Mouse (Mus musculus) fat pad, adult 2 months (tissue): ENCODE measurements at regions not wholly inside any gene's neighbourhood (a gene's known extent, or its start where the extent isn't known, plus 50 kb on each side); places are given as distances from the start of the nearest gene placed in this dataset.

Experiments used
- DNase-seq: peaks from one replicate; pipeline ENCODE4 v3.0.0-alpha.2; 2011; ENCODE audit warnings: low read depth, low spot score; ENCODE audit errors: extremely low read depth

DNA sequence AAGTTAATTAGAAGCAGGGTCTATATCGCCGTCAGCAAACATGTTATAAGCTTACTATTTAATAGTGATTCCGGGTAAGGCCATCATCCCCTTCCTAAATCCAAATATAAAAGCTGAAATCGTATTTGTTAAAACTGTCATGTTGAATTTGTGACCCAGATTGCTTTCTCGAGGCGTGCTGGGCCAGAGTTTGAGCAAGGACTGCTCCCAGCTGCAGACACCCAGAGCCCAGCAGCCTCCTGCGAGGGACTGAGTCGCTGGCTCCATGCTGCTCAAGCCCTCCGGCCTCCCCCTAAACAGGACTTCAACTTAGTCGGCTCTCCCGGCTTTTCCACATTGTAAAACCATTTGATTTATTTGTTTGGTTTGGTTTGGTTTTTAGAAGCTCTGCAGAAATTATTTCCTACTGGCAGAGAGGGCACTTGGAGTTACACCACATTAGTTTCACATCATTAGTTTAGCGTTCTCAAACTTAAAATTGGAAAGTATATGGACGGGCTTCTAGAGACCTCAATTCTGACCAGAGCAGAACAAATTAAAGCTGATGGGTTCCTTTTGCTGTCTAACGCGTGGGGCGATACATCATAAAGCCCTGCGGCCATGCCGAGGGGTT is 126.4 kb upstream of the Pitx1 start:
- no peak for DNase-seq

DNA sequence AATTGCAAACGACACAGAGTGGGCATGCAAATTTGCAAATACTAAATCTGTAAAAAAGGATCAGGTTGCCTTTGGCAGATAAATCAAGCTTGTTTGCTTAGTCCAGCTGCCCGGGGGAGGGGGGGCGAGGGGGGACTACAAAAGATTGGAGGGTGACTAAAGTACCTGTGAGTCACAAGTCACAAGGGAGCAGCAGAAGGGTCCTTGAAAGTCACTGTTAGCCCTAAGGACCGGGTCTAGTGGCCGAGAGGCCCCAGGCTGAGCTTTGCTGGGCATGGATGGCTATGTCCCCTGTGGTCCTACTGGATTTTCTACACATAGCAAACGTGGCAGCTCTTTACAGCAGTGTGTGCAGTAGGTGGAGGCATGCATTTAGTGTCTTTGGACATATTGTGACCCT is 118.4 kb upstream of the Pitx1 start:
- DNase-seq = no peak

DNA sequence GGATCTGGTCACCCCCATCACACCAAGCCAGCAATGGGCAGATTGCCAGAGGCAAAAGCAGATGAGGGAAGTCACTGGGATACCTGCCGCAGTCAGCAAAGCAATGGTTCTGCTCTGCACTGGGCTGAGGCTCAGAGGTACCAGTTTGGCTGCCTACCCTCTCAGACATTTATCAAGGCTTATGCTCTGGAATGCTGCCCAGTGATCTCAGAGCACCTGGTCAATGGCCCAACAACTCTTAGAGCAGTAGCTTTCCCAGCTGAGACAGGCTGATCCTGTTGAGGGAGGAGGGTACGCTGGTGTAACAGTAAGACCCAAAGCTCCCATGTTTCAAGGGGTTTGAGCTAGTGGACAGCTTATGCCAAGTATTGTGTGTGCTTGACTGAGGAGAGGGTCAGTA is 117.4 kb upstream of the Pitx1 start:
- DNase-seq = no peak

DNA sequence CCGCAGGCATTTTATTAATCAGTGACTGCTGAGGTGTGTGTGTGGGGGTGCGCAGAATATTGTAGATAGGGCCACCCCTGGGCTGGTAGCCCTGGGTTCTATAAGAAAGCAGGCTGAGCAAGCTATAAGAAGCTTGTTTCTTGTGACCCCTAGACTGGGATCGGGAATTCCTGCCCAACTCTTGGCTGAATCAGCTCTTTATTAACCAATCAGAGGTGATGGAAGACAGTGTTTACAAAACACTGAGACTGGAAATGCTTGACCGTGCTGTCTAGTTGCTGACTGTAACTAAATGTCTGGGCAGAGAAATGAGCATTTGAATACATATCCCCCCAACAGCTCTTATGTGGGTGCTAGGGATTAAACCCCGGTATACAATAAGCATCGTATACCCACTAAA is 114.8 kb upstream of the Pitx1 start:
- DNase-seq = no peak

DNA sequence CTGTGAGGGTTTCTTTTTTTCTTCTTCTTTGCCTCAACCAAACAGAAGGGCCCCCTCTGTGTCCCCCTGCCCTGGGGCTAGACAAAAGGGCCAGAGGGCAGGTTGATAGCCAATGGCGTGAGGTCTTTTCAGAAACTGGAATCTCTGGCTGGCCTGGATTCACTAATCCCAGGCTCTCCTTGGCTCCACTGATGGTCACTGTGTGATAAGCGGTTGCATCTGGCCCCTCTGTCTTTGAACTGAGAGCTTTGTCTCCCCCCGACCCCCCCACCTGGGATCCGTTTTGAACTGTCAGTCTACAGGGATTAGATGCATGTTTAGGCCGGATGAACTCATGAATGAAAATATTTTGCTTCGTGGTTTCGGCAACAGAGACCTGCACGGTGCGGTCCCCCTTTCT is 112.6 kb upstream of the Pitx1 start:
- no peak for DNase-seq

DNA sequence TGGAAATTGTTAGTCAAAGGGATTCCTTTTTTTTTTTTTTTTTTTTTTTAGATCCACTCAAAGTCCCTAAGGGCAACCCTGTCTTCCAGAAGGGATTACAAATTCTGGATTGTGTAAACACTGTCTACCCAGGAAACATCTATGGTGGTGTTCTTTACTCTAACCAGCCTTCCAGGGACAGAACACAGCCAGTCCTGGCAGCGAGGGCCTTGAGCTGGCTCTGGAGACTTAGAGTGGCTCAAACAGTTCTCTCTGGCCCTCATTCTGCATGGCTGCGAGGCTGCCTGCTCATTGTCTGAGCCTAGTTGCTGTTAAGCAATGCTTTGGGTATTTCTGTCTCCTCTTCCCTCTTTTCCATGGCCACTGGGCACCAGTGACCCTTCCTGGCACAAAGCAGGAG is 112.2 kb upstream of the Pitx1 start:
- peak; percentile 31 for DNase-seq

DNA sequence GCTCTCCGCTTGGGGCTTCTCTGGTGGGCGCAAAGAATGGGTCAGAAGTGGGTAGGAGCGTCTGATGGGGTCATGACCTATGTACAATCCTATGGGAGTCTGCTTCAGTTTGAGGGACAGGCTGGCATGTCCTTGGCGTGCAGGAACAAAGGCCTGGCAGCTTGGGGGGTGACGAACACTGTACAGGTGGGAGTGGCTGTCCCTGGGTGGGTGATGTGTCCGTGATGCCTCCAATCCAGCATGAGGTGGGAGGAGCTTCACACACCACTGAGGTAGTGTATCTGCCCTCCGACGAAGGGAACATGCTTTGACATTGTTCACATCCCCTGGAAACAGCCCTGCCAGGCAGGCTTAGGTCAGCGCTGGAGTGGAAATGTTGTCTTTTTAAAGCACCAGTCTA is 101.4 kb upstream of the Pitx1 start:
- DNase-seq = no peak

DNA sequence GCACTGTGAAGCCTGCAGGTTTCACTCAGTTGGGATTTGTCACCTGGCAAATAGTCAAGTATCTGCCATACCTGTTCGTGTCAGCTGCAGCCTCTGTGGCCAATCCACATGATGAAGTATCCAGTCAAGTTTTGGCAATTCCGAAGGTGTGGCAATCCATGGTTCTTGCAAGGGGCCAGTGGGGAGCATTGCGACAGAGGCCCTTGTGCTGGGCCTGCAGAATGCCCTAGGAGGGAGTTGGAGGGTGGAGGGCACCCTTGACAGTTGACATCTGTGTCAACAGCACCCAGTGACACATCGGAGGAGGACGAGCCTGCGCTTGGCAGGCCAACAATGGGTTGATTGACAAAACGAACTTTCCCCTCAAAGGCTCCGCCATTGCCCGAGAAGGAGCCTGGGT is 101.0 kb upstream of the Pitx1 start:
- DNase-seq = peak; percentile 96

DNA sequence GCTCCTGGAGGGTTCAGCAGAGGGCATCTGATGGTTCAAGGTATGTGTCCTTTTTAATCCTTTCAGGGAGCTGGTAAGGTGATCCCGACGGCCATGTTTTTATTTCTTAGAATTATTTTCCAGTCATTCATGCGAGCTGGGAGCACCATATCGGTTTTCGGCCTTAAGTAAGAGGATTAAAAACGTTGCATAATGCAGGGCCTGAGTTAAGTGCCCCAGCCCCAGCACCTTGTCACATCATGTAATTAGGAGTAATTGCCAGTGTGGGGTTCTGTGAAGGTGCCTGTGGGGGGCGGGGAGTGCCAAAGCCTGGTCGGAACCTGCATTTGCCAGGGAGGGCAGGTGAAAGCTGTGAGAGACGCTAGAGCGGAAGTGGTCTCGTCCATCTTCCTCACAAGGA is 94.6 kb upstream of the Pitx1 start:
- no peak for DNase-seq

DNA sequence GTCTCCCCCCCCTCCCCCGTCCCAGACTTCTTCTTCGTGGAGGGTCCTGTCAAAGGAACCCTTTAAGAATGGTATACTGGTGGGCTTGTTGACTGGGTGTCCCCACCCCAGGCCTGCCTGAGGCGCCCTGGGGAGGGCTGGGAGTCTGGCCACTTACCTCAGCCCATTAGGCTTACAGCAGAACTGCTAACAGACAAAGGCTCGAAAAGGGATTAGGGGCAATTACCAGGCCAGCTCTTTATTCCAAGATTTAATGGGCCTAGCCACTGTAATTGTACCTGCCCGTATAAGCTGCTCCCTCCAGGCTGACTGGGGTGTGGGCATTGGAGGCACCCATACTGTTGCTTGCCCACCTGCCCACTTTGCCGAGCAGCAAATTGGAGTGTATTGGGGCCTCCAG is 93.8 kb upstream of the Pitx1 start:
- no peak for DNase-seq

DNA sequence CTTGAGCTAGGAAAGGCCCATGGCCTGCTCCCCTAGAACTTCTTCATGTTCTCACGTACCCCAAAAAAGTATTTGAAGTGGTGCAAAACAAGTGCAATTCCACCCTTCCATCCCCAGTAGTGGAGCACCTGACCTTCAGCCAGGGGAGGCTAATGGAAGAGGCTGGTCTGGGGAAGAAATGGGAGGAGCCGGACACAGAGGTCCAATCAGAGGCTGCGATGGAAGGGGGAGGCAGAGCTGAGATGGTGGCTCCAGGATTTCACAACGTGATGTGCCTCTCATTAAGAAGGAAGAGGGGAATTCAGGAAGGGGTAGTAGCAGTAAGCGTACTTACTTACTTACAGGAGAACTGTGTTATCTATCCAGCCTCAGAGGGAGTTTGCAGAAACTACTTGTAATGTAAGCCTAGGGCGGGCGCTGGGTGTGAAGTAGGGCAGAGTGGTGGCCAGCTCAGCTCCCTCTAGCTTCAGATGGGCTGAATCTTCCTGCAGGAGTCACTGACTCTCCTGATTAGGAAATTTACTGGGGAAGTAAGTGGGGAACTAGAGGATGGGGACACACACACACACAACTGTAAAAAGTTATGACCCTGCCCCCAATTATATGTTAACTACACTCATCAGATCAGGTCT is 87.6 kb upstream of the Pitx1 start:
- DNase-seq = no peak

DNA sequence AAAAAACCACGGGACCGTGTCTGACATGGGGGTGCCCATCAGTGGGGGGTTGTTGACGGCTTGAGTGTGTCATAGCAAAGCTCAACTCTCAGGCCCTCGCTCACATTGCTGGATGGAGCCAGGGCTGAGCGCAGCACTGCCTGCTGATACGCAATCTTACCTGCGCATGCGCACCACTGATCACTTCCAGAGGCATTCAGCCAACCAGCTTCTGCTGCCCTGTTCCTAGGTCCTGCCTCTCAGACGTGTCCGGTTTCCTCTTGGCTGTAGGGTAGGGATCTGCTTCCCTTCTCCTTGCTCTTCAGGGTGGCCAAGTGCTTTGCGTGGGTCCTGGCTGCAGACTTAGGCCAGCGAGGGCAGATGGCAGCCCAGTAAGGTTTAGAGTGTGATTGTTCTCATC is 81.3 kb upstream of the Pitx1 start:
- no peak for DNase-seq

DNA sequence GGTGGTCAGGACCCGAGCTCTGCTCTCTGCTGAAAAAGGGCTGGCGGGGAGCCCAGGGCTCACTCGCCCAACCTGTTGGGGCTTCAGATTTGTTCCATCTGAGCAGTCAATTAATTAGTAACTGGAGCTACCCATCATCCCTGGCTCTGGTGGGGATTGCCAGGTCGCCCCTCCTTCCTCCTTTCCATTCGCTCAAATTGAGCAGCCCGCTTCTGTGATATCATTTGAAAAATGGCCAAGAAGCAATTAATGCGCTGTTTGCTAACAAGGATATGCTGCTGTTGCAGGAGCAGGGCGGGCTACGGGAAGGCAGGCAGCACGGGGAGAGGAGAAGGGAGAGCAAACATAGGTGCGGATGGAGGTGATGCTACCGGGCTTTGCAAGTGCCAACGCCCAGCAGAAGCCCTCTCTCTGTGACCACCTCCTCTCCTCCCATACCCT is 76.3 kb upstream of the Pitx1 start:
- no peak for DNase-seq

DNA sequence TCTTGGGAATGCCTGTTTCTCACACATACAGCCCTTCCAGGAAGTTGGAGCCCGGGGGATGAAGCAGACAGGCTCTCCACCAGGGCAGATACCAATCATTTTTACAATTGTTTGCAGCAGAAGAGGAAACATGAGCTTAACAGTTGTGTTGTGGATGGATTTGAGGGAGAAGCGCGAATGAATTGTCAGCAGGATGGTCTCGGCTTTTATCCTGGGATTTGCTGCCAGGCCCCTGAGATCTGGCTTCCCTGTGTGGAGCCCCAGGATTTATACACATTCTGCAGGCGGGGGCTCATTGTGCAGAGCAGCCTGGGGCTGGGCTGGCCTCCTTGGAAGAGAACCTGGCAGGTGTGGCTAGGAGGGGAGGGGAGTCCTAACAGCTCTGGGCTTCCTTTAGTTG is 73.9 kb upstream of the Pitx1 start:
- DNase-seq = no peak

DNA sequence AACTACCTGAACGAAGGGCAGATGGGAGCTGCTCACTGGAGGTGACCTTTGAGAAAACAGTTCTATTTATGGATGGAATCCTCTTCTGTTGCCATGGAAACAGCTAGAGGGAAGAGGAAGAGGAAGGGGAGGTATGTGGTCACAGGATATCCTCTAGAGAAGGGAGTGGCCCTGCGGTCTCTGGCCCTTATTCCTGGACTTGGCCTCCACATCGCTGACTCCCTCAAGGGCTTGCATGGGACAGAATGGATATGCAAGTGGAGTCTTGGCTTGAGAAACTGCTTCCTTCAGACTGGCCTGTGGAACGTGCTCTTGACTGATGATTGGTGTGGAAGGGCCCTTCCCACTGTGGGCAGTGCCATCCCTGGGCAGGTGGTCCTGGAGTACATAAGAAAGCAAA is 68.9 kb upstream of the Pitx1 start:
- no peak for DNase-seq

DNA sequence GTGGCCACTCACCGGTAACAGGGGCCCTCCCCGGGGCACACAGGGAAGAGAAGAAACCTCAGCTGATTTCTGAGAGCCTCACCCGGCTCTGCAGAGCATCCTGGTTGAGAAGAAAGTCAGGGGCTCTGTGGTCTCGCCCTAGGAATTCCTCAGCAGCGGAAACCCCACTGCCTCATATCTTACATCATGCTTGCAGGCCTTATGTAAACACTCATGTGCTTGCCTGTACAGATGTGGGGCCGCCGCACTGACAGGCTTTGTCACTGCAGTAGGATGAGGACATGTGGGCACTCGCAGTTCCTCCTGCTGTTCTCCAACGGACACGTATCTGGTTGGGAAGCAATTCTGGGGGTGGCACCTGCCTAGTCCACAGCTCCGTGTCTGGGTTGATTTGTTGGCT is 66.3 kb upstream of the Pitx1 start:
- no peak for DNase-seq

DNA sequence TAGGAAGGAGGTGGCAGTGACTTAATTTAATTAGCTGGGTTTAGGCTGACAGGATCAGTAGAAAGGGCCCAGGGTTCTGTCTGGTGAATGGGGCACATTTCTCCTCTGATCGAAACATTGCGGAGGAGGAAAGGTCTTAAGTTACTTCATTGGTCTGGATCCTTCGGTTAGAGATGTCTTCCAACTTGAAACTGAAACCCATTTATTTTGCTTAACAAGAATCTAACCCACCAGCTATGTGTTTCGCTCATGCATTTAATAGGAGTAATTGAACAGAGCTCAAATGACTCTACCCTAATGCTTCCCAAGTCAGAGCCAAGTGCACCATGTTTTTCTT is 64.2 kb upstream of the Pitx1 start:
- DNase-seq = no peak

DNA sequence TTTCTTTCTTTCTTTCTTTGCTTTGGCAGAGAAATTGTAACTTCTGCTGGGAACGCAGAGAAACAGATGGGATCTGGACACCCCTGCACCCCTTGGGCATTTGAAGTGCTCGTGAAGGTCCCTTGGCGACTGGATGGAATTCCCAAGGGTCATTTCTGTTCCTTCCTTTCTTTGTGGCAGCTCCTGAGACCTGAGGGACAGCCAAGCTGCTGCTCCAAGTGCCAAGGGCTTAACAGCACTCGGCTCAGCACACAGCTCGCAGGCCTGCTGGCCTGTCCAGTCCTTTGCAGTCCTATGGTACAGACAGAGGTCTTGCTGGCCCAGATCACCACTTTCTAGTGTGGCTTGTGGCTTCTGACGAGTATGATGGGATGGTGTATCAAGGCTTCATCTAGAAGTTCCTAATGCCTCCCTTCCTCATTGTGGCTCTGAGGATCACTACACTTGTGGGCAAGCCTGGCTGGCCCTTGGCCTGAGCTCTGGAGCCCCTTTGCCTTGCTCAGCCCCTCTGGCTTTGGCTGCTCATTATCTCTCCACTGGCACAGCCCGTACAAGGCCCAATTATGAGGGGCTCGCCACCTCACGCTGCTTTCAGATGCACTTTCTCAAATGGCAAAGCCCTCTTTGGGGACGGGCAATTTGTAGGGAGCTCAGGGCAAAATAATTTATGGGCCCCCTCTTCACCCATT is 63.7 kb upstream of the Pitx1 start:
- no peak for DNase-seq

DNA sequence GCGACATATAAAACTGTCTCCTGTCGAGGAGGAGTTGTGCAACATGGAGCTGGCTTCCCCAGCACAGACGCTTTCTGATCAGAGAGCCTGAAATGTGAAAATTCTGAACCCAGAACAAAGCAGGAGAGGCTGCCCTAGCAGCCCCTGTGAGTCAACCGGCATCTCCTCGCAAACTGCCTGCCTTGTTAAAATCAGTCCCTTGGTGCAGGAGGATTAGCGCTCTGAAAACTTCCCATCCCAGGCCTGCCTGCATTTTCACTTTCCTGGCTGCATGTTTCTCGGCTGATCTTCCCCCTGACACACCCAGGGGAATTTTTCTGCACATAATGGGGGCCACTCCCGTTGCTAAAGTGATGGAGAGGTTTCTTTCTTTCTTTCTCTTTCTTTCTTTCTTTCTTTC is 63.0 kb upstream of the Pitx1 start:
- no peak for DNase-seq

DNA sequence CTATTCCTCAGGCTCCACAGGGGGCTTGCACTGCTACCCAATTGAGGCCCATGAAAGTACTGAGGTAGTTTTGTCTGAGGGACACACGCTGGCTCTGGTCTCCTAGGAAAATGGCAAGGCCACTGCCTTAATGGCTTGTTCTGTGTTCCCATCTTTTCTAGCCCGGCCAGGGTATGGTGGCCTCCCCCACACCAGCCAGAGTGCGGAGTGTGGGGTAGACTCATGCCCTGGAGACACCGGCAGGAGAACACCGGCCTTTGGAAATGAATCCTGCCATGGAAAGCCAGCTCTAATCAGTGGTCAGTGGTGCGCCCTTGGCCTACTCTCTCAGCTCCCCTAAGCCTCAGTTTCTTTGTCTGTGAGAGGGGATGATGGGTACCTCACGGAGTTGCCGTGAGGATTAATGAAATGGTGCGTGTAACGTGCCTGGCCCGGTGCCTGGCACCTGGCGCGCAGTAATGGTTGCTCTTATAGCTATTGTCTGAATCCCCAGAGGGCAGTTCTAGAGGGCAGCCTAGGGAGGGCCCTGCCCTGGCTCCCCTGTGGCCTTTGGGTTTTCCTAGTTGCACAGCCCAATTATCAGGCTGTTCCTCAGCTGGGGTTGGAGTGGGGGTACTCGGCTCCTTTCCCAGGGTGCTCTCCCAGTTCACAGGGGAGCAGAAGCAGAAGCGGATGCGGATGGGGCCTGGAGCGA is 62.4 kb upstream of the Pitx1 start:
- no peak for DNase-seq

DNA sequence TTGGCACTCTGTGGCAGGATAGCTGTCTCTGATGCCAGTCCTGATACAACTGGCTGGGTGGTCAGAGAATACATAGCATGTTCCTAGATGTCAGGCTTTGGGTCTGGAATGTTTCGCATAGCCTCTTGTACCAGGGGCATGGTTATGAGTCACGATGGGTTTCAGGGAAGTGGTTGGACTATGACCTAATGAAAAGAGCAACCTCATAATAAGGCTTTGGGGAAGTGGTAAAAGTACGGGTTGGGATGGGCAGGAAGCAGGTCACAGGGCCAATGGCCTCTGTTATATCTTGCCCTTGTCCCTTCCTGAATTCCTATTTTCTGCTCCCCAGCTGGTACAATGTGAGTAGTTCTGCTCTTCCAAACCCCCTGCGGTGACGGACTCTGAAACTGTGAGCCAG is 59.5 kb upstream of the Pitx1 start:
- DNase-seq = no peak
